Mouse (Mus musculus): Measurements from ENCODE around the gene Pde4dip.

Pde4dip gene

DNA sequence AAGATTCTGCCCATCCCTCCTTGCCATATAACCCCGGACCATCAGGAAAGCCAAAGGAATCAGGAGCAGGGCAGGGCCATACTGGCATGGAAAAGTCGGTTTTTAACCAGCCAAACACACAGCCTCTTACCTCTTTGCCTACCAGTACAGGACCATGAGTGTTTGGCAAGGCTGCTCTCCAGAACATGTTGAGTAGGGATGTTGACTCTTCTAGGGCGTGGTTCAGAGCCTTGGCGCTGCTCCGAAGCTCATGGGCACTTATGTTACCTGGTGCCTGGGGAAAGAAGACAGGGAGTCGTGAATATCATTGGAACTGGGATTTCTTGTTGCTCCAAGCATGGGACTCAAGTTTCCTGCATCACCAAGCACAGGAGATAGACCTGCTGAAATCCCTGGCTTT is 194.7 kb downstream of the Pde4dip start:
- no peak for DNase-seq (ENCODE audit: low read depth, low spot score)

- no peak for DNase-seq (ENCODE audit: low read depth, low spot score)
Observed at GRCm38 (mm10) chr3:97691443-97692017, 197.0 kb downstream of the Pde4dip start.

DNA sequence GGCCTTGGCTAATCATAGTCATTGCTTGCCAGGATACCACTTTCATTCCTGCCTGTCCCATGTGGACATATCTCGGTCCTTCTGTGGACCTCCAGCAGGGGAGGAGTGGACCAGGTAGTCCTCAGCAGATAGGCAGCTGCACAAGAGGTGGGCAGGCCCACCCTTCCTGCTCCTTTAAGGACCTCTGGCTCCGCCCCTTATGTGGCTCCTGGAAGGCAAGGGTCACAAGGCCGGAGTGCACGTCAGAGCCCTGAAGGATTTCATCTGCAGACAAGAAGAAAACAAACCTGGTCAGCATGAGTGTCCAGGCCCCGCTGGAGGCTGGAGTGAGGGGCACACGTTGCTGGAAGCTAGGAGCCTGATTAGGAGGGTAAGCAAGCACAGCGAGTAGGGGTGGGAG is 197.9 kb downstream of the Pde4dip start:
- no peak for DNase-seq (ENCODE audit: low read depth, low spot score)

DNA sequence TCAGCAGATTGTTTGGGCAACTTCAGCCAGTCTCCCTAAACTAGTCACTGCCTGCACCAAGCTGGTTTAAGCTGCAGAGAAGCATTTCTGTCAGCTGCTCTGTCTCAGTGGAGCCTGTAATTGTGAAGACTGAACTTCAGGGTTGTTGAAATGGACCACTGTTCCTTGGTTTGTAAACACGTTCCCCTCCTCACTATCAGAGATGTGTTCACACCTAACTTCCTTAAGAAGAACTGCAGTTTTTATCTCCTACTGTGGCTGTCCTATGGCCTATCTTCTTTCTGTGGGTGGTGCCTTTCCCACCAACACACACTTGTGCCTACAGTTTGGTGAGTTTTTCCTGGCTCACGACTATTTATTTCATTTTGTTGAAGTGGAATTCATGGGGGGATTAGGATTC is 199.2 kb downstream of the Pde4dip start:
- no peak for DNase-seq (ENCODE audit: low read depth, low spot score)

GRCm38 (mm10) chr3:97686372-97687117 is 202.0 kb downstream of the Pde4dip start:
- no peak for DNase-seq (ENCODE audit: low read depth, low spot score)

- peak; percentile 91 for DNase-seq (ENCODE audit: low read depth, low spot score)
Observed at GRCm38 (mm10) chr3:97683560-97684195, 204.8 kb downstream of the Pde4dip start.

- no peak for DNase-seq (ENCODE audit: low read depth, low spot score)
Observed at GRCm38 (mm10) chr3:97682576-97682975, 205.9 kb downstream of the Pde4dip start.

DNA sequence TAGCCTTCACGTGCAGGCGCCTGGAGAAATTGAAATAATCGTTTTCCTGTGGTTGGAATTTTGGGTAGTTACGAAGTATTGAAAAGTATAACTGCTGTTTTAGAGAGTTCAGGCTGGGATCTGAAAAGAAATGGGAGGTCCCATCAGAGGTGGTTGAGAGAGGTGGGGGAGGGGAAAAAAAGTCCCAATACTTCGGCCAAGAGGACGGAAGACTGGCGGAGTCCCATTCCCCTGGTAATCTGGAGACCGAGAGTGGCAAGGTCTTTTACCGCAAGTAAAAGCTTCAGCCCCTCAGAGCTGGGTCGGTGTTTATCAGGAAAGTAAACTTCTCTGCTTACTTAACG is 206.4 kb downstream of the Pde4dip start:
- DNase-seq (ENCODE audit: low read depth, low spot score), result peak; percentile 40

DNA sequence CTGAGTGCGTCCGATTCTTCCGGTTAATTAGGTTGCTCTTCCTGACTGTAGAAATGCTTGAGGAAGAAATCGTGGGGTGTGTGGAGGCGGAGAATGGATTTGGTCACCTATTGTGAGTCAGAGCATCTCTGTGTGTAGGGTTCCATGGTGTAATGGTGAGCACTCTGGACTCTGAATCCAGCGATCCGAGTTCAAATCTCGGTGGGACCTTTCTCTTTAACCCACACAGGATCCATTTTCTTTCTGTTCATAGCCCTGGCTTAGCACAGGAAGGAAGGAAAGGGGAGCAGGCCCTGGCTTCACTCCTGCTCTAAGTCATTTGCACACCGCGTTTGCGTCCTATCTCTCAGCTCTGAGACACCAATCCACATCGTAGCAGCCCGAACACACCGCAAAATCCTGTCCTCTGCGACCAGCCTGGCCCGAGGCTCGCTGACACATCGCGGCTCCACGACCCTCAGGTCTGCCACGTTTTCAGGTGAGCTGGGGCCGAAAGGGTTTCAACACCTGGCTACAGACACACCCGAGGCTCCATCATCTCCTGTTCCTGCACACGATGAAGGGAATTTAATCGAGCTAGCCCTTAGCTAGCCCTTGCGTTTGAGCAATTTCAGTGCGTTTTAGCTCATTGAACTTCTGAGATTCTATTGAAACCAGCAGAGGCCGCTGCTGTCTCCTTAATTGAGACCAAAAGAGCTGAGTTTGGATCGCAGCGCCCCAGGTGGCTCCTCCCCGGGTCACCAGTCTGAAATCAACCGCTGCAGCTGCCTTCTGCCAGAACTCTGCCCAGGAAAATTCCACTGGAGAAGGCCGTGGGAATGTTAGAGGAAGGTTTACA is 207.0 kb downstream of the Pde4dip start:
- DNase-seq (ENCODE audit: low read depth, low spot score), result peak; percentile 89

DNA sequence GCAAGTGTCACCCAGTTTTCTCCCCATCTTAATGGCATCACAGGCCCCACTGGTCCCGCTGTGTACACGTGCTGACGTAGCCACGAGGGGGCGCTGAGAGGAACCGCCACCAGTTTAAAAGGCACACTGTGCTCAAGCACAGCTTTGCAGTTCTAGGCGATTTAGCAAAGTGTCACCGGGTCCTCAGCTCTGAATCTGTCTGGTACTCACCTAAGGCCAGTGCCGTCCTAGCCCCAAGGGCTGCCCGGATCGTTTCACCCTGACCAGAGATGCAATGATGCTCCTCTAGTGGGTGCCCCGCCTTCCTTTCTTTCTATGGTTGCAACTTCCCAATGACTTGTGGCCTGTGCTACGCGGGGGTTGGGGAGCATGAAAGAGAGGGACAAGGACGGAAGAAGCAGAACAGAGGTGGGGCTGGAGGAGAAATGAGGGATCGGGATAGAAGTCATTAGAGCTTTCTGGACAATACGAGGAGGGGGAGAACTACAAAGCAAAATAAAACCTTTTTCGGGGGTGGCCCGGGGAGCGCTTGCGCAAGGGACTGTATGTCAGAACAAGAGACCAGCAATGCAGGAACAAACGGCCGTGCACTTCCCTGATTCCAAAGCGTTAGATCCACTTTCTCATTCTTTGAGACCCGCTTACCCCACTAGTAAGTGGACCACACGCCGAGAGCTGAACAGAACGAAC is 207.7 kb downstream of the Pde4dip start:
- peak; percentile 80 for DNase-seq (ENCODE audit: low read depth, low spot score)

GRCm38 (mm10) chr3:97678416-97678815 is 210.1 kb downstream of the Pde4dip start:
- DNase-seq (ENCODE audit: low read depth, low spot score), result no peak

- DNase-seq (ENCODE audit: low read depth, low spot score), result no peak
Observed at GRCm38 (mm10) chr3:97676126-97676525, 212.4 kb downstream of the Pde4dip start.

GRCm38 (mm10) chr3:97674644-97675110 is 213.8 kb downstream of the Pde4dip start, which contains the start of gene Gm17651:
Gm17651 (minus strand) TSS chr3:97674694.
- DNase-seq (ENCODE audit: low read depth, low spot score), result no peak

GRCm38 (mm10) chr3:97667093-97667675 is 221.3 kb downstream of the Pde4dip start:
- DNase-seq (ENCODE audit: low read depth, low spot score), result no peak

GRCm38 (mm10) chr3:97666154-97666553 is 222.4 kb downstream of the Pde4dip start:
- DNase-seq (ENCODE audit: low read depth, low spot score), result no peak

GRCm38 (mm10) chr3:97665525-97665924 is 223.0 kb downstream of the Pde4dip start:
- DNase-seq (ENCODE audit: low read depth, low spot score), result no peak

- no peak for DNase-seq (ENCODE audit: low read depth, low spot score)
Observed at GRCm38 (mm10) chr3:97661206-97661605, 227.3 kb downstream of the Pde4dip start.

DNA sequence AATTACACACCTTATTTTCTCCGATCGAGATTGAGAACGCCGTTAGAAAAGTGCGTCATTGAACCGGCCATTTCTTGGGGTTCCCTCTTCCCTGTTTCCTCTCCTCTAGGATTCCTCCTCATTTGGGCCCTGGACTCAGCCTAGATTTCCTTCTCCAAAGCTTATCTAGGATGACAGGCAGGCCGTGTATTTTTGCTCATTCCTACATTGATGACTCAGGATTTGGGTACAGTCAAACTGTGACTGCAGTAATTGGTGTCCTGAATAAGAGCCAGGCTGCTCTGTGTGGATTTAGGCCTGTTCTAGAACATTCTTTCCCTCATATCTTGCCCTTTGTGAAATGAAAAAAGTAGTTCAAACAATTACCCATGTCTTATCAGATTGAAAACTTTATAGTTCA is 228.8 kb downstream of the Pde4dip start:
- DNase-seq (ENCODE audit: low read depth, low spot score), result no peak

DNA sequence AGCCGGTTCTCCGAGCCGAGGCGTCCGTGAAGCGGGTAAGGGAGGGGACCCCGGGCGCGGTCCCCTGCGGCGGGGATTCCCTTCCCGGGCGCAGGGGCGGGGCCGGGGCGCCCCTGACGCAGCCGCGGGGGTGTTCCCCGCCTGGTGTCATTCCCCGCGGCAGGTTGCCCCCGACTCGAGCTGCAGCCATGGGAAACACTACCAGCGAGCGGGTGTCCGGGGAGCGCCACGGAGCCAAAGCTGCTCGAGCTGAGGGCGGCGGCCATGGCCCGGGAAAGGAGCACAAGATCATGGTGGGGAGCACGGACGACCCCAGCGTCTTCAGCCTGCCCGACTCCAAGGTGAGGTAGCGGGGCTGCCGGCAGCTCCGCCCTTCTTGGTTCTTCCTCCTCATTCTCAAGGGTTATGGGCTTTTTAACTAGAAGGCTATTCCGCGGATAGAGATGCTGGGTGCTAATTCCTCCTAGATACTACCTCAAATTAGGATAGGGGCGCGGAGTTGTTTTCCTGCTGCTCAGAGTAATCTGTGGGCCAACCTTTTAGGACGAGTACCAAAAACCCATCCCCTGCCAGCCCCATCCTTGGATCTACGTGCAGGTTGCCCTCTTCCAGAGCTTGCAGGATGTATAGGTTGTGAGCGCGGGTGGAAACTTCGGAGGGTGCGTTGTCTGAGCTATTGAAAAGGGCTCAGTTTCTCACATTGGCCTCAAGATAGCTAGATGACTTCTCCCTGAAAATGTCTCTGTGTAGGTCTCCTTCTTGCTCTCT is 229.9 kb downstream of the Pde4dip start:
- DNase-seq (ENCODE audit: low read depth, low spot score), result peak; percentile 44

All from ES-CJ7 (cell line).